Mouse (Mus musculus) heart, embryonic 13.5 days (tissue): ENCODE measurements around the gene Tstd1. TPM values are rescaled to one million over a fixed set of nuclear protein-coding genes. Genes with fewer than 3 reads are reported as not detected.
A peak's percentile ranks its signal among the peaks of the same experiment; 100 is the strongest.

Experiments
- ATAC-seq: fragments of 200-750 bp; cut with Nextera tagmentation; 2 replicates; pipeline ENCODE4 v1.8.0; 2017; ENCODE audit warnings: moderate TSS enrichment; ENCODE audit not compliant: insufficient number of reproducible peaks, low FRiP score, low TSS enrichment; ENCODE audit errors: extremely low read depth
- H3K27ac ChIP-seq: fragments of 300-500 bp; sonication (generic); replicated peaks from 2 replicates; pipeline ENCODE4 v1.5.1; 2015; ENCODE audit warnings: moderate library complexity, mild to moderate bottlenecking, inconsistent platforms
- H3K27me3 ChIP-seq: fragments of 300-500 bp; sonication (generic); replicated peaks from 2 replicates; pipeline ENCODE4 v1.6.1; 2015; ENCODE audit warnings: mild to moderate bottlenecking, inconsistent platforms
- H3K36me3 ChIP-seq: fragments of 300-500 bp; sonication (generic); 2 replicates; pipeline ENCODE4 v1.6.1; 2015; ENCODE audit warnings: mild to moderate bottlenecking, inconsistent platforms
- H3K4me1 ChIP-seq: fragments of 300-500 bp; sonication (generic); 2 replicates; pipeline ENCODE4 v1.6.1; 2015; ENCODE audit warnings: inconsistent platforms
- H3K4me2 ChIP-seq: fragments of 300-500 bp; sonication (generic); 2 replicates; pipeline ENCODE4 v1.6.1; 2015; ENCODE audit warnings: inconsistent platforms, mild to moderate bottlenecking, moderate library complexity
- H3K4me3 ChIP-seq: fragments of 300-500 bp; sonication (generic); 2 replicates; pipeline ENCODE4 v1.5.1; 2015; ENCODE audit warnings: moderate library complexity, mild to moderate bottlenecking, inconsistent platforms
- H3K9ac ChIP-seq: fragments of 300-500 bp; sonication (generic); 2 replicates; pipeline ENCODE4 v1.6.1; 2015; ENCODE audit warnings: inconsistent platforms, mild to moderate bottlenecking, moderate library complexity
- H3K9me3 ChIP-seq: fragments of 300-500 bp; sonication (generic); 2 replicates; pipeline ENCODE4 v1.6.1; 2016; ENCODE audit warnings: inconsistent platforms
- whole genome bisulfite sequencing: fragments of 180-500 bp; shearing (Covaris S2); methylation state at CpG from one replicate; pipeline ENCODE4 v1.1.7; 2015; ENCODE audit warnings: mixed read lengths; 5-methylcytosine and 5-hydroxymethylcytosine counted together
- polyA plus RNA-seq: library from polyadenylated mRNA; unstranded; fragments of >200 nt; fragmentation: Nextera tagmentation; extraction: Ambion mirVana; gene quantifications from 2 replicates; pipeline ENCODE4 v1.2.1, GENCODE M21; 2015

Tstd1 gene
- polyA plus RNA-seq, 1 experiment from 2014 or later = 3.1 TPM

DNA sequence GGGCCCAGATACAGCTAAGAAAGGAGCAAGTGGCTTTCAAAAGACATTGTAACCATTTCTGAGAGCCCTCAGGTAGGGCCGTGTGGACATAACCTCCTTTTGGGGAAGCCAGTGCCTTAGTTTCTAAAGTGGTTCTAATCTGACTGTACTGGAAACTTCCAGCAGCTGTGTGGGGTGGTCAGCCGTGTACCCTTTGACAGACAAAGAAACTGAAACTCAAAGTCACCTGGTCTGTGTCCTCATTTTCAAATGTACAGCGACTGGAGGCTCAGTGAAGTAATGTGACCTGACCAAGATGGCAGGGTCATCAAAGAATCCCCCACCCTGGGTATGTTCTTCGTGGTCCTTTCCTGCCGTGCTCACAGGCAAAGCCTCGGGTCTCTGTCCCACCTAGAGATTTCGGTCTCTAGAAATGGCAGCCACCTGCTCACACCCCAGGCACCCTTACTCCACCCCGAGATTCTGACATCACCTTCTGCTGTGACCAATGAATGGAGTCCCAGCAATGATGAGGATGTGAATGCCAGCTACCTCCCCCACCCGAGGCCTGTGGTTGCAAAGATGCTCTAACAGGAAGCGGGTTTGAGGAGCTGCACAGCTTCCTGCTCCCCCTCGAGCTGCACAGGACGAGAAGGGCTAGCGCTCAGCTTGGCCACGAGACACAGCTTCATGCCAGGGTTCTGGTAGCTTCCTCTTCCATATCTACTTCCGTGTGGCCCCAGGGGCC lies 30.1 kb upstream of the Tstd1 start, which contains the start of gene Arhgap30:
Gene Arhgap30, plus strand, starts transcription at position 579 of the 727 bp plus-strand sequence.
- no peaks in the 10 kb centered on the region for H3K9me3 ChIP-seq
- H3K4me2 ChIP-seq = no peak within 1 kb of the TSS
- no peak for ATAC-seq
- no peaks in the 10 kb centered on the region for H3K4me1 ChIP-seq
- H3K27ac ChIP-seq = no peak within 1 kb of the TSS
- H3K36me3 ChIP-seq = no peaks in the 10 kb centered on the region
- WGBS = 64% methylated on average over 15 of the region's 15 CpGs
- 0 out of 2 replicates have a peak within 1 kb of the TSS, but pooled peaks have one; percentile 6 for H3K4me3 ChIP-seq
- no peak within 1 kb of the TSS for H3K9ac ChIP-seq
- H3K27me3 ChIP-seq = peaks cover 15% of the 10 kb centered on the region

DNA sequence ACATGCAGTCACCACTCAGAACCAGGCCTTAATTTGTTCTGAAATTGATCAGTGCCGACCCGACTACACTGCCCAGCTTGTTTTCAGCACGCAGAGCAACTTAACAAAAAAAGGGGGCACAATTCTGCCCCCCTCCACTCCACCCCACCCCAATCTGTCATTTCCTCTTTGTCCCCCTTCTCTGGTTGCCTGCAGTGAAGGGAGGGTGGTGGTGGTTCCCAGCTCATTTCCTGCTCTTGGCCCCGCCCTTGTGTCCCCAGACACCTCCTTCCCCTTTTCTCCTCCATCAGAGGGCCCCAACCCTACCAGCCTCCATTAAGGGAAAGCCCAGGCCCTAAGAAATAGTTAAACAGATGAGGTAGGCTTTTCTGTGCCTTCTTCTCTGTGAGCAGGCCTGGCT lies 28.6 kb upstream of the Tstd1 start:
- Histone ChIP-seq H3K9ac (no peak overlapping the region), H3K9me3 (no peaks in the 10 kb centered on the region), H3K36me3 (no peaks in the 10 kb centered on the region), H3K27ac (no peak overlapping the region), H3K4me1 (no peaks in the 10 kb centered on the region), H3K27me3 (0 out of 2 replicates have a peak, but pooled peaks cover 12% of the 10 kb centered on the region), H3K4me2 (no peak overlapping the region), H3K4me3 (no peak overlapping the region)
- ATAC-seq = no peak
- 84% methylated on average over 4 of the region's 4 CpGs for WGBS

DNA sequence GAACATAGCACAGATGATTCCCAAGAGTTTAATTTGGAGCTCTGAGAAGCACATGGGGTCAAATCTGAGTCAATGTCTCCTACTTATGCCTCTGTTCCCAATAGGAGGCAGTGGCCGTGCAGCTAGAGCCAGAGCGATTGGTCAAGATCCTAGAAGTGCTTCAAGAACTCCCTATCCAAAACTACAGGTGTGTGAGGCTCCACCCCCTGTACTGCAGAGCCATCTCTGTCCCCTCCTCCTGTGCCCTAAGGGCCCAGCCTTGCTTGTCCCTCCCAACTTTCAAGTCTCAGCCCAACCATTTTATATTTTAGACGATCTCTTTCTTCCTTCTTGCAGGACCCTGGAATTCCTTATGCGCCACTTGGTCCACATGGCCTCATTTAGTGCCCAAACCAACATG lies 16.9 kb upstream of the Tstd1 start:
- Histone ChIP-seq H3K9me3 (no peaks in the 10 kb centered on the region), H3K27me3 (no peaks in the 10 kb centered on the region), H3K36me3 (no peaks in the 10 kb centered on the region), H3K4me2 (no peak overlapping the region), H3K4me3 (no peak overlapping the region), H3K27ac (no peak overlapping the region), H3K9ac (no peak overlapping the region), H3K4me1 (no peaks in the 10 kb centered on the region)
- no peak for ATAC-seq
- WGBS = 84% methylated on average over 4 of the region's 4 CpGs

DNA sequence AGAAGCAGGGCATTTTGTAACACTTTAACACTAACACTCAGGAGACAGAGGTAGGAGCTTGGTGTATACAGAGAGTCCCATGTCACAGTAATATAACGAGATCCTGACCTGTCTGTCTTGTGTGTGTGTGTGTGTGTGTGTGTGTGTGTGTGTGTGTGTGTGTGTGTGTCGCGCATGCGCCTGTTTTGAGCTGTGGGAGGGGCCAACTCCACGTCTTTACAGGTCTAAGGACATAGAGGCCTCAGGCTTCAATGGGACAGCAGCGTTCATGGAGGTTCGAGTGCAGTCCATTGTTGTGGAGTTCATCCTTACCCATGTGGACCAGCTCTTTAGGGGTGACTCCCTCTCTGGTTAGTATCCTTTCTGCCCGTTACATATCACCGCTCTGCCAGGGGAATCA lies 15.7 kb upstream of the Tstd1 start:
- Histone ChIP-seq H3K9ac (no peak overlapping the region), H3K4me2 (no peak overlapping the region), H3K9me3 (no peaks in the 10 kb centered on the region), H3K4me3 (no peak overlapping the region), H3K36me3 (no peaks in the 10 kb centered on the region), H3K27ac (no peak overlapping the region), H3K27me3 (peaks cover 8% of the 10 kb centered on the region; the same call in 1 of the 2 replicates), H3K4me1 (no peaks in the 10 kb centered on the region)
- 77% methylated on average over 8 of the region's 9 CpGs for WGBS
- no peak for ATAC-seq

DNA sequence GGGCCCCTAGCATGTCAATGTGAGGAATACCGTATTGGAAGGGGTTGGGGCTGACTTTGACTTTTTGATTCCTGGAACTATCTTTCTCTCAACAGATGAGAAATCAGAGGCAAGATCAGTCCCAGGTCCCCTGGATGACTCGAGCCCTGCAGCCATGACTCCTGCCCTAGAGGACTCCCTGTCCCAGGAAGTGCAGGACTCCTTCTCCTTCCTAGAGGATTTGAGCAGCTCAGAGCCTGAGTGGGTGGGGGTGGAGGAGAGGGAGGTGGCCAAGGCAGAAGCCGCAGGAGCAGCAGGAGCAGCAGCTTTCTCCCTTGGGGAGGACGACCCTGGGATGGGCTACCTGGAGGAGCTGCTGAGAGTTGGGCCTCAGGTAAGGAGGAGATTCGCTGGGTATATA lies 11.4 kb upstream of the Tstd1 start:
- H3K36me3 ChIP-seq = no peaks in the 10 kb centered on the region
- H3K27me3 ChIP-seq = peaks cover 22% of the 10 kb centered on the region
- no peak overlapping the region for H3K9ac ChIP-seq
- no peaks in the 10 kb centered on the region for H3K9me3 ChIP-seq
- H3K4me3 ChIP-seq = no peak overlapping the region
- WGBS = 71% methylated on average over 5 of the region's 5 CpGs
- no peak overlapping the region for H3K27ac ChIP-seq
- H3K4me1 ChIP-seq = 0 out of 2 replicates have a peak, but pooled peaks cover under 1% of the 10 kb centered on the region
- ATAC-seq = no peak
- H3K4me2 ChIP-seq = no peak overlapping the region

DNA sequence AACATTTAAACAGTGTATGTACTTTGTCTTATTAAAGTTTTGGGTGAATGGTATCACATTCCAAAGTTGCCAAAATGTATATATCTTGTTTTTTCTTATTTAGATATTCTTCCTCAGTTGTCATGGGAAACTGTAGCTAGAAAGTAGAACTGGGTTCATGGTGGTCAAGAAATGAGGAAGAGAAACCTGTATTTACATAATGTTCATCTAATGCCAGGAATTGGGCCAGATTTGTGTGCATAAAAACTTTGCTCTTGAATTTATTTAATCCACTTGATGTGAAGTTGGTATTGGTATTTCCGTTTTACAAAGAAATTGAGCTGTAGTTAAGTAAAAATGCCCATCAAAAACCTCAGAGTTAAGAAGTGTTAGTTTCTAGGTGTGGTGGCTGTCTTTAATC lies 8.4 kb upstream of the Tstd1 start:
- 74% methylated on average over 1 of the region's 1 CpGs for WGBS
- Histone ChIP-seq H3K9me3 (no peaks in the 10 kb centered on the region), H3K4me2 (no peak overlapping the region), H3K4me1 (peaks cover 24% of the 10 kb centered on the region), H3K9ac (no peak overlapping the region), H3K27ac (no peak overlapping the region), H3K36me3 (peaks cover 12% of the 10 kb centered on the region), H3K27me3 (peaks cover 22% of the 10 kb centered on the region), H3K4me3 (no peak overlapping the region)
- no peak for ATAC-seq

DNA sequence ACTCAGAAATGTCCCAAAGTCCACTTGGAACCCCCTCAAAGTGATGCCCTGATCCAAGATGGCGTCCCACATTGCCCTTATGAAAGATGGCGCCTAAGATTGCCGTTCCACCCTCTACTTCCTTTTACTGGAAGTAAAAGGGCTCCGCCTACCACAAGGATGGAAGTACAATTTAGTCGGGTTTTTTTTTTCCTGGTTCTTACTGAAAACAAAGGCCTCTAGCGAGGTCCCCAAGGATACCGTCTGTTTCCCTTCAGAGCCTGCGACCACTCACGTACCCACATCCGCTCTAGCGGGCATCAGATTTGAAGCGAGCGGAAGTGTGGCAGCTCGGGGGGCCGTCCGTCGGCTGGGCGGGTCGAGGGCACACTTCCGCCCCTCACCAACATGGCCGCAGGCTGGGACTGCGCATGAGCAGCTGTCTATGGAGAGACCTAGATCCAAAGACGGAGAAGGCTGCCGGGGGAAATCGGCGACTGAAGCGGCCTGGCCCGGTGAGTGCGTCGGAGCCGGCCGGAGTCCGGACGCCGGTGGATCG lies 7.7 kb upstream of the Tstd1 start, which contains the start of gene Usf1:
Gene Usf1, plus strand, starts transcription at position 367 of the 538 bp plus-strand sequence.
- Histone ChIP-seq H3K27me3 (peaks cover 22% of the 10 kb centered on the region), H3K4me3 (peak within 1 kb of the TSS; percentile 98), H3K9ac (peak within 1 kb of the TSS; percentile 99), H3K4me2 (peak within 1 kb of the TSS; percentile 73), H3K27ac (peak within 1 kb of the TSS; percentile 92), H3K36me3 (peaks cover 20% of the 10 kb centered on the region), H3K4me1 (peaks cover 24% of the 10 kb centered on the region), H3K9me3 (no peaks in the 10 kb centered on the region)
- ATAC-seq = peak; percentile 90
- under 1% methylated on average over 36 of the region's 36 CpGs for WGBS

DNA sequence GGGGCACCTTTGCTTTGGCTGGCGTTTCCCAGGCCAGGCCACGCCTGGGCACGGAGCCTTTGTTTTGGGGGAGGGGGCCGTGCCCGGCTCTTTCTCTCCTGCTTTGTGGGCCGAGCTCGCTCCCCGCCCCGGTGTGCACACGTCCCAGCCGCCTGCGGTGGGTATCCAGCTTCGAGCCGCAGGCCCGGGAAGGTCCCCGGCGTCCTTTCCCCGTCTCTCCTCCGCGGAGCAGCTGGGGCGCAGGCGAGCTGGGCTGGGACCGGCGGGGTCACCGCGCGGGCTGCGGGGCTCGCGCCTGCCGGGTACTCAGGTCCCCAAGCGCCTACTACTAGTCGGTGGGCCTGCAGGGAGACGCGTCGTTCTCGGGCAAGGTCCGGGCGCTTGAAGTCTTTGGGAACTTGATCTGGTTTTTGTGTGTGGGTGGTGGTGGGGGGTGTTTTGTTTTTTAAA lies 7.2 kb upstream of the Tstd1 start:
- WGBS = under 1% methylated on average over 39 of the region's 39 CpGs
- peak overlapping the region; percentile 99 for H3K9ac ChIP-seq
- H3K4me2 ChIP-seq = peak overlapping the region; percentile 73
- ATAC-seq = peak; percentile 41; the same call in 1 of the 2 replicates
- no peaks in the 10 kb centered on the region for H3K9me3 ChIP-seq
- peak overlapping the region; percentile 92 for H3K27ac ChIP-seq
- H3K27me3 ChIP-seq = peaks cover 22% of the 10 kb centered on the region
- H3K36me3 ChIP-seq = peaks cover 25% of the 10 kb centered on the region
- H3K4me3 ChIP-seq = peak overlapping the region; percentile 98
- H3K4me1 ChIP-seq = peaks cover 24% of the 10 kb centered on the region

DNA sequence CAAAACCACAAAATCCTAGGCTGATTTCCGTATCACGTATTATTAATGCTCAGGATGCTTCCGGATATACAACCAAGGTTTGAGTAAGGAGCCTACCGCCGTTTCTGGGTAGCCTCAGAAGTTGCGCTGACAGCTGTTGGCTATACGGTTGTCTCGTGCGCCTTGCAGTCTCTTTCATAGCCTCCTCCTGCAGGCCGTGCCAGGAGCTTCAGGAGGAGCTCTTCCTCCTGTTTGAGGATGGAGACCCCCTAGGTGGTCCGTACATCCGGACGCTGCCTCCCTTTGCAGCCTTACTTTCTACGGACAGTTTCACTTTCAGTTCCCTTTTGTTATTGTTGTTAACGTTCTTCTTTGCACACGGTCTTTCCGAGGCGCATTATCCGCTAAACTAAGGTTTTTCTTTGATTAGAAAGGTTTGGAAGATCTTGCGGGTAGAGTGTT lies 6.7 kb upstream of the Tstd1 start:
- ATAC-seq = no peak
- under 1% methylated on average over 20 of the region's 20 CpGs for WGBS

DNA sequence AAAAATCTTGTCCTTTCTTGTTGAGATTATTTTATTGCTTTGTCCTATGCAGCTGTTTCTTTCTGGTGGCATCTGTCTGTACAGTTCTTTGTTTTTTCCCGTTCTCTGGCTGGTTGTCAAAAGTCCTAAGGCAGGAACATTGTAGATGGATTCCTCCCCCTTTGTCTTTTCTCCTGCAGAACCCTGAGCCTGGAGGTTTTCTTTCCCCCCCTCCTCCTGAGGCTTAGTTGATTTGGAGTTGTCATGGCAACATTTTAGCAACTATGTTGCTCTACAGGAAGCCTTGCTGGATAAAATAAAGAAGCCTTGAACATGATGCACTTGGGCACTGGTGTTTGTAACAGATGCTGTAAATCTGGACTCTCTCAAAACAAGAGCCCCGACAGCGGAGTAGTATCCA lies 6.2 kb upstream of the Tstd1 start:
- ATAC-seq = no peak
- Histone ChIP-seq H3K36me3 (peaks cover 34% of the 10 kb centered on the region), H3K4me2 (peak overlapping the region; percentile 73), H3K27me3 (peaks cover 20% of the 10 kb centered on the region), H3K4me3 (peak overlapping the region; percentile 98), H3K27ac (peak overlapping the region; percentile 92), H3K9ac (peak overlapping the region; percentile 99), H3K9me3 (no peaks in the 10 kb centered on the region), H3K4me1 (peaks cover 24% of the 10 kb centered on the region)
- 54% methylated on average over 3 of the region's 3 CpGs for WGBS

More for the DNA sequence above, 6.7 kb upstream of the Tstd1 start:
- H3K9ac ChIP-seq = peak overlapping the region; percentile 99
- peak overlapping the region; percentile 73 for H3K4me2 ChIP-seq
- H3K4me1 ChIP-seq = peaks cover 24% of the 10 kb centered on the region
- H3K9me3 ChIP-seq = no peaks in the 10 kb centered on the region
- peak overlapping the region; percentile 98 for H3K4me3 ChIP-seq
- peak overlapping the region; percentile 92 for H3K27ac ChIP-seq
- peaks cover 22% of the 10 kb centered on the region for H3K27me3 ChIP-seq
- peaks cover 30% of the 10 kb centered on the region for H3K36me3 ChIP-seq

DNA sequence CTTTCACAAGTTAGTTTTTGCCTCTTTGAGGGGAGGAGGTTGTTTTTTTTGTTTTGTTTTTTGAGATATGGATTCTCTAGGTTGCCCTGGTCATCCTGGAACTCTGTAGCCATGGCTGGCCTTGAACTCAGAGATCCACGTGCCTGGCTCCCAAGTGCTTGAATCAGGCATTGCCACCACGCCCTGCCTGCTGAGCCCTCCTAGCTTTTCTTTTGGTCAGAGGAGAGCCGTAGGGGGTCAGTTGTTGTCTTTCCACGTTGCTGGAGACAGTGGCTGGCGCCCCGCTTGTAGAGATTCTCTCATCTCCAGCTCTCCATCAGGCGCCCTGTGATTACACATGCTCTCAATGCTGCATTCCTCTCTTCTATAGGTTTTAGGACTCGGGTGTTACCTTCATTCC lies 5.1 kb upstream of the Tstd1 start:
- no peak for ATAC-seq
- H3K4me2 ChIP-seq = no peak overlapping the region
- no peak overlapping the region for H3K27ac ChIP-seq
- no peaks in the 10 kb centered on the region for H3K9me3 ChIP-seq
- H3K9ac ChIP-seq = no peak overlapping the region
- H3K27me3 ChIP-seq = peaks cover 13% of the 10 kb centered on the region
- H3K4me1 ChIP-seq = peaks cover 24% of the 10 kb centered on the region
- H3K36me3 ChIP-seq = peaks cover 46% of the 10 kb centered on the region
- WGBS = 75% methylated on average over 8 of the region's 8 CpGs
- H3K4me3 ChIP-seq = no peak overlapping the region
